Mouse (Mus musculus): ENCODE data around the gene Cftr.

The Cftr gene

GRCm38 (mm10) chr6:18369723-18370122 lies 199.2 kb downstream of the Cftr start:
- no peak for TF ChIP-seq GATA4 (IDR thresholded peaks at IDR 0.05; ENCODE audit: insufficient replicate concordance, low read length)
